Mouse (Mus musculus): Measurements from ENCODE around the gene Gm1113. TPM values are rescaled to one million over a fixed set of nuclear protein-coding genes. Genes with fewer than 3 reads are reported as not detected.

Gm1113 gene
- total and polyA plus RNA-seq, 3 experiments: not detected

DNA sequence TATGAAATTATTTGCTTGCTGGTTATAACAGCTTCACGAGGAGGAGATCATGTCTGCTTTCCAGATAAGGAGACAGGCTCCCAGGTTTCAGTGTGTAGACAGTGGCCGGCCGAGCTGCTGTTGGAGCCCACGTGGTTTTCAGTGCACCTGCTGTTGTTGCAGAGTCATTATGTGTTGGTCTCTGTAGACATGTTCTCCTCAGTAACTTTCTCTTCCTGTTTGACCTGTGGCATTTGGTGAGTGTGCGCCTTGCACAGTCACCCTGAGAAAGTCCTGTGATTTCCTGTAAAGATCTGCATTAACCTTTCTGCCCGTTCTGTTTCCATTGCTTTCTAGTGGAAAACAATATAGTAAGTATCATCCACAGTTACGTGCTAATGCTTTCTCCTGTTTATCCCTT is 42.7 kb downstream of the Gm1113 start:
- no peak for DNase-seq

DNA sequence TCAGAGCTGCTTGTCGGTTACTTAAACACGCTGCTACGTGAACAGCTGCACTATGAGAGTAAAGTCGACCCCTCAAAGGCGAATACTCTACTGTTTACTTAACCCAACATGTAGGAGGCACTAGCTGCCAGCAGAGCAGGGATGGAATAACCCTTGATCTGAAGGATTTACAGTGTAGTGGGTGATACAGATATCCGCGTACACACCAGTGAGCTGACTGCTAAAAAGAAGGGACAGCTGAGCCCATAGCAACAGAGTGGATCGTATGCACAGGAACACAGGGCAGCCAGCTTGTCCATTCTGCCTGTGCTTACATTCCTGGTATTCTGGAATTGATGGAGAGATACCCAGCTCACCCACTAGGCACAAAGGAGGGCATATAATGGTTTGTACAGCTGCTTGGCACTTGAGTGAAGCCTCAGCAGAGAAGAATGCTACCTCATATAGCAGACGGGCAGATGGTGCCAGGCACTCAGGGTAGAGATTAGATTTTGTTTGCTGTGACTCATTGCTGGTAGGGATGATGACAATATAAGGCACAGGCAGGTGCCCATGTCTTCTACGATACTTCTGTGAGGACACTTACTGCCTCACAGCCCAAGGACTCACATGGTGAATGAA is 43.9 kb downstream of the Gm1113 start:
- DNase-seq: no peak

DNA sequence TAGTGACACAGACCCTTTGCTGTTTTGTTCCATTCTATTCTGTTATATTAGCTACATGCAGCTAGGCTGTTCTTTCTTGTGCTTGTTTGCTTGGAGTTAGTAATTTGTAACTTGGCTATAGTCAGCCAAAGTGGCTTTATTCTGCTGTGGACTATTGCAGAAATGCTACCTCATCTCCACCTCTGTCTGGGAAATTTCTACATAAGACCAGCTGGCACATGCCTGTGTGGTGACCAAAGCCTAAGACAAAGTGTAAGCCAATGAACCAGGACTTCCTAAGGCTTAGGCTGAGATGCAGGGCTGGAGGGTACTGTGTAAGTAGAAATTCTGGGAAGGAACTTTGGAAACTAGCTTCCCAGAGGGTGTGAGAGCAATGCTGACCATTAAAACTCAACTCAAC is 49.2 kb downstream of the Gm1113 start:
- DNase-seq: no peak

DNA sequence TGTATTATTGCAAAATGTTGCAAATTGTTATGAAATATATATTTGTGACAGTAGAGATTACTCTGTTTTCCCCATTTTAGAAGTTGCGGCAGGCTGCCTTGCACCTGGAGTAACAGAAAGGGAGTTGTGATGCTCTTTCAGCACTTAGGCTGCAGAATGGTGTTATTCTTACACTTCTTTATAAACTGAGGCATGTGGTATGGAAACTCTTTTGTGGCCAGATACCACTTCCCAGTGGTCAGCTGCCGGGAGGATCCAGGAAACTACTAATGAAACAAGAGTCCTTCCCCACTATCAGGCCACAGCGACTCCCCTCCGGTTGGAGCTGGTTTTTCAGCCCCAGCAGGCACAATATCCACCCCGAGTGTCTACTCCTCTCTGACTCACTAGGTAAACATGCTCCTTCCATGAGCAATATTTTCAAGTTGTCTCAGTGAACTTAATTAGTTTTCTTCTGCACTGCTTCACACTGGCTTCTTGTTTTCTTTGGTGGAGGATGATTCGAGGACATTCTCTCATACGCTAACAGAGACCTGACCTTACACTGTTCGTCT is 50.7 kb downstream of the Gm1113 start:
- DNase-seq: peak; percentile 13

DNA sequence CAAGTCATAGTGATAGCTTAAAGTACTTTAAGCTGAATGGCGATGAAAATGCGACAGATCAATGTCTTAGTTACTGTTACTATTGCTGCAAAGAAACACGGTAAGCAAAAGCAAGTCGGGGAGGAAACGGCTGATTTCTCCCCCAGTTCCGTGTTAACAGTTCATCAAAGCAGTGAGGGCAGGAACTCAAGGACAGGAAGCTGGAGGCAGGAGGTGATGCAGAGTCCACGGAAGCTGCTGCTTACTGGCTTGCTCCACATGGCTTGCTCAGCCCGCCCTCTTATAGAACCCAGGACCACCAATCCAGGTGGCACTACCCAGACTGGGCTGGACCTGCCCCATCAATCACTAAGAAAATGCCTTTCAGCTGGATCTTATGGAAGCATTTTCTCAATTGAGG is 58.5 kb downstream of the Gm1113 start:
- no peak for DNase-seq

Other genes starting within 250 kb of the Gm1113 start
- gene Cdon, start 97.1 kb downstream of the Gm1113 start, total RNA-seq (2021): 10 to 100 TPM; 11.8 to 19.4 TPM
- gene Cdon, start 97.1 kb downstream of the Gm1113 start, polyA plus RNA-seq (2012; rRNA removed): 1.8 and 1.9 TPM in 2 replicates
- gene Ddx25, start 40.3 kb upstream of the Gm1113 start, total RNA-seq (2021): 1 to 10 TPM in 1 of 2 experiments, under 1 TPM in 1; 0.63 to 1.1 TPM
- 0.17 and 0.19 TPM in 2 replicates for gene Ddx25, start 40.3 kb upstream of the Gm1113 start, polyA plus RNA-seq (2012; rRNA removed)
- gene Pus3, start 40.3 kb upstream of the Gm1113 start, total RNA-seq (2021): 10 to 100 TPM; 12.3 to 12.5 TPM
- gene Pus3, start 40.3 kb upstream of the Gm1113 start, polyA plus RNA-seq (2012; rRNA removed): 0.21 and 0.33 TPM in 2 replicates
- gene Pate2, start 52.0 kb upstream of the Gm1113 start, total RNA-seq (2021): under 1 TPM in 1 of 2 experiments, not detected in 1; 0.28 TPM
- 0.08 and 0.09 TPM in 2 replicates for gene Pate2, start 52.0 kb upstream of the Gm1113 start, polyA plus RNA-seq (2012; rRNA removed)
- gene Hyls1, start 52.1 kb upstream of the Gm1113 start, total RNA-seq (2021): 1 to 10 TPM; 3.6 to 3.9 TPM
- 0.53 and 0.66 TPM in 2 replicates for gene Hyls1, start 52.1 kb upstream of the Gm1113 start, polyA plus RNA-seq (2012; rRNA removed)
- not detected for gene Pate4, start 93.7 kb upstream of the Gm1113 start, total RNA-seq (2021)
- not detected in 2 replicates for gene Pate4, start 93.7 kb upstream of the Gm1113 start, polyA plus RNA-seq (2012; rRNA removed)
- gene Pate3, start 129.9 kb upstream of the Gm1113 start, total RNA-seq (2021): not detected
- gene Pate3, start 129.9 kb upstream of the Gm1113 start, polyA plus RNA-seq (2012; rRNA removed): not detected in 2 replicates
- not detected for gene Pate1, start 169.1 kb upstream of the Gm1113 start, total RNA-seq (2021)
- not detected in 2 replicates for gene Pate1, start 169.1 kb upstream of the Gm1113 start, polyA plus RNA-seq (2012; rRNA removed)
- not detected for gene Gm17677, start 222.8 kb upstream of the Gm1113 start, total RNA-seq (2021)
- not detected in 2 replicates for gene Gm17677, start 222.8 kb upstream of the Gm1113 start, polyA plus RNA-seq (2012; rRNA removed)

Data from adrenal gland, adult 2 months (tissue).